Mouse (Mus musculus) megakaryocyte, adult 5-6 weeks (primary cell): Measurements from ENCODE around the gene Olfr824. TPM values are rescaled to one million over a fixed set of nuclear protein-coding genes. Genes with fewer than 3 reads are reported as not detected.
"Not testable (repeated sequence)": the region's sequence is repeated elsewhere in the genome, so short reads cannot be mapped to it uniquely, and the experiment has no call there.

Experiments used
- ATAC-seq: 2 replicates; pipeline ENCODE4 v1.8.0; 2016; ENCODE audit warnings: mild to moderate bottlenecking, inconsistent platforms; ENCODE audit not compliant: poor library complexity, severe bottlenecking
- total RNA-seq, 2 experiments: library from RNA; stranded (forward) in 1 of 2; stranded (reverse) in 1 of 2; fragments of 153-499, 151-499 nt in 1 of 2; fragments of 221-1000, 200-1000 nt in 1 of 2; gene quantifications; 2 replicates each; pipeline versions ENCODE4 v1.2.3 to v1.2.4; 2015 to 2017

Gene Olfr824
- total RNA-seq (2015) (not detected in 2 replicates), total RNA-seq (2017) (not detected in 2 replicates)

DNA sequence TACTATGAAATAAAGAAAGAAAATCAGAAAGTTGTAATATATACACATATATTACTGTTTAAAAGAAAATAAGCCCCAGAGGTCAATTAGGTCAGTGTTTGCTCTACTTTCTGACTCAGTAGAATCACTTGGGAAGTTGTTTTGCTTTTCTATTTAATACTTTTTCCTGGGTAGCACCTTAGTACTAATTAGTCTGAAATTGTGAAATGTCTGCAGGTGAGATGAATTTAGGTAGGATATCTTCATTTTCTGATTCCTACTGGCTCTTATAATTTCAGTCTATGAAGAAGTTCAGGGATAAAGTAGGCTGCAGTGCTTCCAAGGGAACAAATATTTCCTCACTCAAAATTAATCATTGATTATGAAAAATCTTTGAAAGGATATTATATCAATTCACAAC is at the start of gene Olfr824:
Gene Olfr824 (minus strand): TSS at position 101 of the 400 bp plus-strand sequence.
- not testable (repeated sequence) for ATAC-seq

DNA sequence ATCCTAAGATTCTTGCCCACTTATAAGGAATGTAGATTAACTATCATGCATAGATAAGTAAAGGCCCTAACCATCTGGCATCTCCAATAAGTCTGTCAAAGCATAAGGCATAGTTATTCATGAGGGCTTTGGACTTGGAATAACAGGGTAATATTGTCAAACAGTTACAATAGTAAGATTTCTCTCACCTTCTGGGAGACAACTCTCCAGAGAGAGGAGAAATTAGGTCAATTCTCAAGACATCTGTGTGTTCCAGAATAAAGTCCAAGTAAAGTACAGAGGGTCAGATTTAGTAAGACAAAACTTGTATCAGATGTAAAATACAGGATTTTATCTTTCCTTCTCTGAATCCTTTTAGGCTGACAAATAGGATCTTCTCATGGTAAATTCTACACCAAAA is 36.9 kb upstream of the Olfr824 start, which contains the start of gene Olfr825:
Gene Olfr825 (minus strand): TSS at position 101 of the 400 bp plus-strand sequence.
- no peak for ATAC-seq

DNA sequence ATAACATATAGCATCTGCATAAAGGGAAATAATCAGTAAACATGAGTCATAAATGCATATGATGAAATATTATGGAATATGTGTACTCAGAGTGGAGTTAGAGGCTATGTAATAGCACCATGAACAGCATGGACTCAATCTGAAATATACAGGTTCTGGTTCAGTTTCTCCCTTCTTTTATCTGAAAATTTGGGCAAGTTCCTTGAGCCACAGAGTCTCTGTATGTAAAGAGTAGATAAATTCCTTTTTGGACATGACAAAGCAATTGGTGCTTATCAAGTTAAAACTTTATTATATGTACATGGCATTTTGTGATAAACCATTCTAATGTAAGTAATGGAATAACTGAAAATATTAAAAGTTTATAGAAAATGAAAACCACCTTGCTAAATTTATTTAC is 35.4 kb upstream of the Olfr824 start:
- ATAC-seq: no peak

DNA sequence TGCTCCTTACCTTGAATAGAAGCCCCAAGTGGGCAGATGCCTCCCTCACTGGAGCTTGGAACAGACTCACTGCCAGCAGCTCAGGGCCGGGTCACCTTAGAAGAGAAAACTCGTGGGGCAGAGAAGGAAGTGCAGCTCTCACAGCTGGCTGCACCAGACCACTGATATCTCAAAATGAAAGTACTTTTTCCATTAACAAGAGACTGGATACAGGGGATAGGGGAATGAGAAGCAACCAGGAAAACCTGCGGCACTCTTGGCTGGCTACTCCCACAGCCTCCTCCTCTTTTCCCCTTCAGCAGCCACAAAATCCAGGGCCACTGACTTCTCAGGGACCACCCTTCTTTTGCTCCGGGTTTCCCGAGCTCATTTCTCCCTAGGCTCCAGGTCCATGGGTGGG is 14.3 kb upstream of the Olfr824 start:
- no peak for ATAC-seq

DNA sequence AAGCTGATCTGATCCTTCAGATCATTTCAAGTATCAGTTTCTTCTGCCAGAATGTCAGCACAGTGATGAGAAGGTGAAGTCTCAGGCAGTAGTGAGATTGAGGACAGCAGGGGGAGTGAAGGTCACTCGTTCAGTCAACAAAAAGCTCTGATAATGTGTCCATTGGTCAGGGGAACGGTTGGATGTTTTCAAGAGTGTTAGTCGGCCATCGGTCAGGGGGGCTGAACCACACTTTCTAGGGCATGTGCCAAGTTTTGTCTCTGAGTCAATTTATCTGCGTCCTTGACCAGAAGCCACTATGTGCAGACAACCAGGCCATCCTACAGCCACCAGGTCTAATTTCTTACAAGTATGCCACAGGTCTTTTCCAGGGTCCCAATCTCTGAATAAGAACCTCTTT is 12.7 kb upstream of the Olfr824 start:
- not testable (repeated sequence) for ATAC-seq

DNA sequence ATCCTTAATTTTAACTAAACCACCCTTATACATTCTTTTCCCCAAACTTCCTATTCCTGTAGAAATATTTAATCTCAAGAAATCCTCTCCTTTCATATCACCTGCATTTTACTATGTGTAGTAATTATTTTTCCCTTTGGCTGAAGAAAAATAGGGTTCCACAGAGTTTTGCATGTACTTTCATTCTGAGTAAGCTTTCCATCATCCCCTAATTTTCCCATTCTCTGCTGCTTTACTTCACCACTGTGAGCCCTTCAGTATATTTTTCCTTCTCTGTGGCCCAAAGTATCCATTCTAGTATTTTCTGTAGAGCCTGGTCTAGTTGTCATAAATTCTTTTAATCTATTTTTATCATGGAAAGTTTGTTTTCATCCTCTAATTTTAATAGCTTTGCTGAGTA is 5.0 kb upstream of the Olfr824 start:
- no peak for ATAC-seq

DNA sequence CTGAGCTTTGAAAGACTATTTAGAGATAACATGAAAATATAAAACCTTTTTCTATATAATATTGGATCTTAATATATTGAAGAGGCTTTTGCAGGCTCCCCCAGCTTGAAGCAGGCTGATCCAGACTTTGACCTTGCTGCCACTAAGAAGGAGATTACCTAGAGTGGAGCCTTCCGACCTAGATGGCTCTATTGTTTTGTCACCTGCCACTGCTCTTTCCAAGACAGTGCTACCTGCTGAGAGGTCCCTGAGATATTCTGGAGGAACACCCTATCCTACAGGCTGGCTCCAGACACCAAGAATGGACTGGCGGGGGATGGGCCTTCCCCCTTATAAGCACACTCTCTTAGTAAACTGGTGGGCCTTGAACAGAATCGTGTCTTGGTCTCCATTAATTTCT is 13.8 kb downstream of the Olfr824 start:
- ATAC-seq: not testable (repeated sequence)

DNA sequence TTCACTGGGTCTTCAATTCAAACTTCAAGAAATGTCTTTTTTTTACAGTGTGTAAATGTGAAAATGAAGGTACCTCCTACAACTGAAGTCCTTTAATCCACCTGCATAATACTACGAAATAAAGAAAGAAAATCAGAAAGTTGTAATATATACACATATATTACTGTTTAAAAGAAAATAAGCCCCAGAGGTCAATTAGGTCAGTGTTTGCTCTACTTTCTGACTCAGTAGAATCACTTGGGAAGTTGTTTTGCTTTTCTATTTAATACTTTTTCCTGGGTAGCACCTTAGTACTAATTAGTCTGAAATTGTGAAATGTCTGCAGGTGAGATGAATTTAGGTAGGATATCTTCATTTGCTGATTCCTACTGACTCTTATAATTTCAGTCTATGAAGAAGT is 14.5 kb downstream of the Olfr824 start, which contains the start of gene Olfr823:
Gene Olfr823 (minus strand): TSS at position 101 of the 400 bp plus-strand sequence.
- not testable (repeated sequence) for ATAC-seq

DNA sequence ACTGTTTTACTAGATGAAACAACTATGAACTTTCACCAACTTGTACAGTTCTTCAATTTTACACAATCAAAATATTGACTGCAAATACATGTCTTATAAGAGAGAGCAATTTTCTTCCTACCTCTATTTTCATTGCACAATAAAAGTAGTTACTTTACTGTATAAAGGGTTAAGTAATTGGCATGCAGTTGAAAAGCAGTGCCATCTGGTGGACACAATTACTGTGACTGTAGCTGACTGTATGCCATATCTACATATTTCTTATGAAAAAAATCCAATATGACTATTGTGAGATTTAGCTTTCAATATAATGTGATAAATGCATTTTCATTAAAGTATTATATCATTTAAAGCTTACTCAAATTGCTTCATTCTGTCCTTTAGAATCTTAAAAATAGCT is 33.7 kb downstream of the Olfr824 start:
- no peak for ATAC-seq

DNA sequence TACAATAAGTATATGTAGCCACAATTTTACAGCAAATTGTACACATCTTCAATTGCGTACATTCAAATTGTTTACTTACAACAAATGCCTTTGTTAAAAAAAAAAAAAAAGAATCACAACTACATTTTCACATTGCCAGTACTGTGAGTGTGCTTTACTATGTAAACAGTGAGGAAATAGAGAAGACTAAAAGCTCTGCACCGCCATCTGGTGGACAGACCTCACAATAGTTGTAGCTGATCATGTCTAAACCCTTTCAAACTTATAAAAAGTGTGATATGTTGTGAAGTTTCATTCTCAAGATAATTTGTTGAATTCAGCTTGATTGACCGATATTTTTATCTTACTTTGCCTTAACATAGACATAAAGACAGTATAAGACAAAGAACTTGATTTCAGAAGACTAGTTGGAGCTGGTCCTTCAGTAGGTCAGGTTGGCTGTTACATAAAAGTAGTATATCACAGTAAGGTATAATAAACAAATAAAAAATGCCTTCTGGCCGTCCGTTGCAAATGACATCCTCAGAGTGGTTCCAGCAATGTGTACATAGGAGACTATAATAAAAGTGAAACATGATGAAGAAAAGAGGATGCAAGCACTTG is 36.9 kb downstream of the Olfr824 start:
- ATAC-seq: peak; percentile 80

Other genes with a start within 250 kb of the Olfr824 start
- not detected in 2 replicates for gene Olfr815, start 224.1 kb downstream of the Olfr824 start, total RNA-seq (2015)
- not detected in 2 replicates for gene Olfr815, start 224.1 kb downstream of the Olfr824 start, total RNA-seq (2017)
- not detected in 2 replicates for gene Olfr816, start 214.4 kb downstream of the Olfr824 start, total RNA-seq (2015)
- not detected in 2 replicates for gene Olfr816, start 214.4 kb downstream of the Olfr824 start, total RNA-seq (2017)
- not detected in 2 replicates for gene Olfr818, start 180.9 kb downstream of the Olfr824 start, total RNA-seq (2015)
- gene Olfr818, start 180.9 kb downstream of the Olfr824 start, total RNA-seq (2017): not detected in 2 replicates
- gene Olfr819, start 162.7 kb downstream of the Olfr824 start, total RNA-seq (2015): not detected in 2 replicates
- gene Olfr819, start 162.7 kb downstream of the Olfr824 start, total RNA-seq (2017): not detected in 2 replicates
- not detected in 2 replicates for gene Olfr247, start 153.9 kb downstream of the Olfr824 start, total RNA-seq (2015)
- not detected in 2 replicates for gene Olfr247, start 153.9 kb downstream of the Olfr824 start, total RNA-seq (2017)
- not detected in 2 replicates for gene Gm10310, start 144.9 kb downstream of the Olfr824 start, total RNA-seq (2015)
- gene Gm10310, start 144.9 kb downstream of the Olfr824 start, total RNA-seq (2017): not detected in 2 replicates
- gene Olfr820, start 117.4 kb downstream of the Olfr824 start, total RNA-seq (2015): not detected in 2 replicates
- not detected in 2 replicates for gene Olfr820, start 117.4 kb downstream of the Olfr824 start, total RNA-seq (2017)
- gene Olfr821, start 99.7 kb downstream of the Olfr824 start, total RNA-seq (2015): not detected in 2 replicates
- not detected in 2 replicates for gene Olfr821, start 99.7 kb downstream of the Olfr824 start, total RNA-seq (2017)
- gene Olfr822, start 58.8 kb downstream of the Olfr824 start, total RNA-seq (2015): not detected in 2 replicates
- gene Olfr822, start 58.8 kb downstream of the Olfr824 start, total RNA-seq (2017): not detected in 2 replicates
- not detected in 2 replicates for gene Olfr823, start 14.6 kb downstream of the Olfr824 start, total RNA-seq (2015)
- not detected in 2 replicates for gene Olfr823, start 14.6 kb downstream of the Olfr824 start, total RNA-seq (2017)
- not detected in 2 replicates for gene Olfr825, start 36.8 kb upstream of the Olfr824 start, total RNA-seq (2015)
- gene Olfr825, start 36.8 kb upstream of the Olfr824 start, total RNA-seq (2017): not detected in 2 replicates
- not detected in 2 replicates for gene Olfr826, start 54.2 kb upstream of the Olfr824 start, total RNA-seq (2015)
- not detected in 2 replicates for gene Olfr826, start 54.2 kb upstream of the Olfr824 start, total RNA-seq (2017)
- not detected in 2 replicates for gene Olfr827, start 84.4 kb upstream of the Olfr824 start, total RNA-seq (2015)
- not detected in 2 replicates for gene Olfr827, start 84.4 kb upstream of the Olfr824 start, total RNA-seq (2017)
- not detected in 2 replicates for gene Neurod4, start 150.2 kb upstream of the Olfr824 start, total RNA-seq (2015)
- not detected in 2 replicates for gene Neurod4, start 150.2 kb upstream of the Olfr824 start, total RNA-seq (2017)
- gene Tespa1, start 192.9 kb upstream of the Olfr824 start, total RNA-seq (2015): 8.2 and 18.6 TPM in 2 replicates
- 15.5 and 32.0 TPM in 2 replicates for gene Tespa1, start 192.9 kb upstream of the Olfr824 start, total RNA-seq (2017)